Mouse (Mus musculus): ENCODE data around the gene Rflna. TPM values are rescaled to one million over a fixed set of nuclear protein-coding genes. Genes with fewer than 3 reads are reported as not detected.

Rflna gene
- total and polyA plus RNA-seq, 2 experiments from 2014 or later, result 7.2 to 10.6 TPM

DNA sequence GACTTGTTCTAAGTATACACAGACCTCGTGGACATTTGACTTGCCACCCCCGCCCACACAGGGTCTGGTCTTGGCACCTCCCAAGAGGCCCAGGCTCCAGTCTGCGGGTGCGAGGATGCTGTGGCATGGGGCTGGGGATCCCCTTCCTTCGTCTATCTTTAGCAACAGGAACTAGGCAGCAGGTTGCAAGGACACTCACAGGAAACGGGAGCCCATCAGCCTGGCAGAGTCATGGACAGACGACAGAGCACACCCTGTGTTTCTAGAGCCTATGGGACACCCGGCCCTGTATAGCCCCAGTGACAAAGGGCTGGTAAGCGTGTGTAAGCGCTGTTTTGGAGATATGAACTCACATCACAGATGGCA lies 49.2 kb downstream of the Rflna start:
- H3K4me2 ChIP-seq (ENCODE audit: low read depth, low read length, poor library complexity, severe bottlenecking), result no peak overlapping the region
- no peak overlapping the region for H3K27ac ChIP-seq (ENCODE audit: low read depth, low read length)
- H3K36me3 ChIP-seq (ENCODE audit: insufficient read depth, low read length), result peaks cover 48% of the 10 kb centered on the region
- ATAC-seq (ENCODE audit: low FRiP score) (no peak), DNase-seq (ENCODE audit: low spot score) (no peak)
- no peak for TF ChIP-seq CTCF (IDR thresholded peaks at IDR 0.05)
- H3K27me3 ChIP-seq (ENCODE audit: insufficient read depth, low read length), result no peaks in the 10 kb centered on the region
- H3K4me3 ChIP-seq (ENCODE audit: low read depth, low read length), result no peak overlapping the region
- H3K4me1 ChIP-seq (ENCODE audit: insufficient read depth, low read length), result peaks cover 6% of the 10 kb centered on the region; the same call in 1 of the 2 replicates
- H3K9ac ChIP-seq (replicated peaks; ENCODE audit: low read length, poor library complexity, severe bottlenecking), result no peak overlapping the region
- H3K9me3 ChIP-seq (ENCODE audit: low read length), result no peaks in the 10 kb centered on the region
- WGBS, result 75% methylated on average over 10 of the region's 10 CpGs

DNA sequence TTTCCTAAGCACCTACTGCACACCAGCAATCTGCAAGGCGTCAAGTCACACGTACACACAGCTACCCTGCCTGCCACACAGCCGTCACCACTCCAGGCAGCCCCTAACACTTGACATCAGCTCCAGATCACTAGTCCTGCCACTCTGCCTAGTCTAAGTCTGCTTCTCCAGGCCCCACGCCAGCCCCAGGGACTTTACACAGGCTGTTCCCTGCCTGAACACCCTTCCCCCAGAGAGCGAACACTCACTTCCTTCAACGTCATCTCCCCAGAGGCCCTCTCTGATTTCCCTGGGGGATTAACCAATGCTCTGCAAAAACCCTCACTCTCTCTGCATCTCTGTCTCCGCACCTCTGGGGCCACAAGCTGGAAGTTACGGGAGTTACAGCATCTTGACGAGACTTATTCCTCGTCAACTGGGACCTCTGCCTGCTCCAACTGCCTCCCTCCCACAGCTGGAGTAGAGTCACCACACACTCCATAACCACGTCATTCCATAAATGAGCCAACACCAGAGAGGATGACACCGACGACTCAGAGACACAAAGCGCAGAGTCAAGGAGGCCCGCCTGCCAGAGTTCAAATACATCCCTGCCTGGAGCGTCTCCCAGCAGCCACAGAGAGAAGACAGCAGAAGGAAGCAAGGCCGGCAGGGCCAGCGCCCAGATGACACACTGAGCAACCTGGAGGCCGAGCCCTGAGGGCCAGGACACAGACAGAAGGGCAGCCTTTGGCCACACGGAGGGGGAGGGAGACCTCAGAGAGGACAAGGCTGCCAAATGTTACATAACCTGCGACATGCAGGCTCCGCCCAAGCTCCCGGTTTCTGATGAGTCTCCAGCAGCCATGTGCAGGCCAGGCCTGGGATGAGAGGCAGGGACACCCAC lies 49.8 kb downstream of the Rflna start:
- ATAC-seq (ENCODE audit: low FRiP score) (no peak), DNase-seq (ENCODE audit: low spot score) (no peak)
- no peak overlapping the region for H3K4me3 ChIP-seq (ENCODE audit: low read depth, low read length)
- H3K27ac ChIP-seq (ENCODE audit: low read depth, low read length), result no peak overlapping the region
- peaks cover 41% of the 10 kb centered on the region for H3K36me3 ChIP-seq (ENCODE audit: insufficient read depth, low read length)
- no peak overlapping the region for H3K4me2 ChIP-seq (ENCODE audit: low read depth, low read length, poor library complexity, severe bottlenecking)
- H3K9me3 ChIP-seq (ENCODE audit: low read length), result no peaks in the 10 kb centered on the region
- no peaks in the 10 kb centered on the region for H3K27me3 ChIP-seq (ENCODE audit: insufficient read depth, low read length)
- no peak for TF ChIP-seq CTCF (IDR thresholded peaks at IDR 0.05)
- WGBS, result 73% methylated on average over 23 of the region's 23 CpGs
- H3K4me1 ChIP-seq (ENCODE audit: insufficient read depth, low read length), result peaks cover 12% of the 10 kb centered on the region
- no peak overlapping the region for H3K9ac ChIP-seq (replicated peaks; ENCODE audit: low read length, poor library complexity, severe bottlenecking)

DNA sequence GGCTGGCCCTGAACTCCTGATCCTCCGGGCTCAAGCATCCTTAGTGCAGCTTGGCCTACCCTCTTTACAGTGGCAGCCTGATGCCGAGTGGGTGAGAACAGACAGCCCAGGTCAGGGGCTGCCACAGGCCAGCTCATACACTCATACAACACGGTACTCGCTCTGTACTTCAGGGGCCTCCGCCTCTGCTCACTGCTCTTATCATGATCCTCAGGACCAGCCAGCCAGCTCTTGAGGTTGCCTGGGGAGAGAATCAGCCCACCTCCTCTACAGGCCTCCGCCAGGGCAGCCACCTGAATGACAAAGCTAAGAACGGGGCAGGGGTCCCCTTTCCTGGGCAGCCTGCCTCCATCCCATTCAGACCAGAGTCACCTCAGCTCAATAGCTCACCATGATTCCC lies 50.6 kb downstream of the Rflna start:
- WGBS, result 82% methylated on average over 7 of the region's 7 CpGs

GRCm38 (mm10) chr5:125055901-125056300 lies 52.9 kb downstream of the Rflna start:
- H3K27me3 ChIP-seq (ENCODE audit: insufficient read depth, low read length), result no peaks in the 10 kb centered on the region
- 0 out of 2 replicates have a peak overlapping the region, but pooled peaks have one; percentile 4 for H3K9ac ChIP-seq (replicated peaks; ENCODE audit: low read length, poor library complexity, severe bottlenecking)
- no peak for DNase-seq (ENCODE audit: low spot score)
- H3K9me3 ChIP-seq (ENCODE audit: low read length), result no peaks in the 10 kb centered on the region
- peaks cover 14% of the 10 kb centered on the region for H3K4me1 ChIP-seq (ENCODE audit: insufficient read depth, low read length)
- H3K4me3 ChIP-seq (ENCODE audit: low read depth, low read length), result no peak overlapping the region
- peaks cover 12% of the 10 kb centered on the region for H3K36me3 ChIP-seq (ENCODE audit: insufficient read depth, low read length)
- ATAC-seq (ENCODE audit: low FRiP score), result no peak
- no peak for TF ChIP-seq CTCF (IDR thresholded peaks at IDR 0.05)
- no peak overlapping the region for H3K27ac ChIP-seq (ENCODE audit: low read depth, low read length)
- WGBS, result 75% methylated on average over 8 of the region's 8 CpGs
- H3K4me2 ChIP-seq (ENCODE audit: low read depth, low read length, poor library complexity, severe bottlenecking), result no peak overlapping the region

More for the DNA sequence above, 50.6 kb downstream of the Rflna start:
- H3K9ac ChIP-seq (replicated peaks; ENCODE audit: low read length, poor library complexity, severe bottlenecking), result no peak overlapping the region
- ATAC-seq (ENCODE audit: low FRiP score), result no peak
- no peak overlapping the region for H3K4me2 ChIP-seq (ENCODE audit: low read depth, low read length, poor library complexity, severe bottlenecking)
- peaks cover 14% of the 10 kb centered on the region for H3K4me1 ChIP-seq (ENCODE audit: insufficient read depth, low read length)
- no peak for TF ChIP-seq CTCF (IDR thresholded peaks at IDR 0.05)
- no peaks in the 10 kb centered on the region for H3K9me3 ChIP-seq (ENCODE audit: low read length)
- no peaks in the 10 kb centered on the region for H3K27me3 ChIP-seq (ENCODE audit: insufficient read depth, low read length)
- no peak for DNase-seq (ENCODE audit: low spot score)
- no peak overlapping the region for H3K4me3 ChIP-seq (ENCODE audit: low read depth, low read length)
- H3K36me3 ChIP-seq (ENCODE audit: insufficient read depth, low read length), result peaks cover 35% of the 10 kb centered on the region
- no peak overlapping the region for H3K27ac ChIP-seq (ENCODE audit: low read depth, low read length)

DNA sequence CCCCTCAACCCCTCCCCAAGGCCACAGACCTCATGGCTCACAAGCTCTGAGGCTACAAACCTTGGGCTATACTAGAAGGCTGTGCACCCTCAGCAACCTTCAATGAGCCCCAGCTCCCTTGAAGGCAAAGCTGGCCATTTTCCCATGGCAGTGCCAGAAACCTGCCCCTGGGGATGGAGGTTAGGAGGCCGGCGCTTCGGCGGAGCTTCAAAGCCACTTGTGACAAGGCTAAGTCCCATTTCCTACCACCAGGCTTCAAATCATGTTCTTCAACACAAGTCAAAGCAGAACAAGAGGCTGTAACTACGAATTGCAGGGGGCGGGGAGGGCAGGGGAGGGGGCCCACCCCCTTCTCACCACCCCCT lies 53.3 kb downstream of the Rflna start:
- H3K9ac ChIP-seq (replicated peaks; ENCODE audit: low read length, poor library complexity, severe bottlenecking), result 0 out of 2 replicates have a peak overlapping the region, but pooled peaks have one; percentile 4
- H3K4me2 ChIP-seq (ENCODE audit: low read depth, low read length, poor library complexity, severe bottlenecking), result no peak overlapping the region

More for the DNA sequence above, 53.3 kb downstream of the Rflna start:
- no peak for DNase-seq (ENCODE audit: low spot score)
- Histone ChIP-seq H3K36me3 (ENCODE audit: insufficient read depth, low read length) (peaks cover 10% of the 10 kb centered on the region), H3K27ac (ENCODE audit: low read depth, low read length) (no peak overlapping the region), H3K4me1 (ENCODE audit: insufficient read depth, low read length) (peaks cover 14% of the 10 kb centered on the region), H3K9me3 (ENCODE audit: low read length) (no peaks in the 10 kb centered on the region), H3K4me3 (ENCODE audit: low read depth, low read length) (no peak overlapping the region), H3K27me3 (ENCODE audit: insufficient read depth, low read length) (no peaks in the 10 kb centered on the region)
- 17% methylated on average over 6 of the region's 6 CpGs for WGBS
- TF ChIP-seq CTCF (IDR thresholded peaks at IDR 0.05), result no peak
- no peak for ATAC-seq (ENCODE audit: low FRiP score)

Data from midbrain, postnatal 0 days (tissue).